Mouse (Mus musculus) midbrain, embryonic 14.5 days (tissue): Measurements from ENCODE around the gene Nap1l1. TPM values are rescaled to one million over a fixed set of nuclear protein-coding genes. Genes with fewer than 3 reads are reported as not detected.
"Not testable (repeated sequence)": the region's sequence is repeated elsewhere in the genome, so short reads cannot be mapped to it uniquely, and the experiment has no call there.

Experiments used
- ATAC-seq: fragments of 200-750 bp; cut with Nextera tagmentation; 2 replicates; pipeline ENCODE4 v1.8.0; 2017; ENCODE audit warnings: moderate number of reproducible peaks, moderate library complexity; ENCODE audit not compliant: low FRiP score, low TSS enrichment
- DNase-seq: peaks from one replicate; pipeline ENCODE4 v3.0.0-alpha.2; 2015
- H3K27ac ChIP-seq: fragments of 300-500 bp; sonication (generic); replicated peaks from 2 replicates; pipeline ENCODE4 v1.5.1; 2014; ENCODE audit warnings: mild to moderate bottlenecking, low read depth, low read length, moderate library complexity
- H3K27me3 ChIP-seq: fragments of 300-500 bp; sonication (generic); 2 replicates; pipeline ENCODE4 v1.6.1; 2014; ENCODE audit warnings: low read length, control low read depth, mixed read lengths; ENCODE audit not compliant: control insufficient read depth, insufficient read depth
- H3K36me3 ChIP-seq: fragments of 300-500 bp; sonication (generic); 2 replicates; pipeline ENCODE4 v1.6.1; 2014; ENCODE audit warnings: low read length, control low read depth; ENCODE audit not compliant: control insufficient read depth, insufficient read depth
- H3K4me1 ChIP-seq: fragments of 300-500 bp; sonication (generic); 2 replicates; pipeline ENCODE4 v1.6.1; 2014; ENCODE audit warnings: mild to moderate bottlenecking, antibody characterized with exemption, low read length, control low read depth; ENCODE audit not compliant: control insufficient read depth, insufficient read depth
- H3K4me2 ChIP-seq: fragments of 300-500 bp; sonication (generic); 2 replicates; pipeline ENCODE4 v1.6.1; 2014; ENCODE audit warnings: mild to moderate bottlenecking, low read length, moderate library complexity
- H3K4me3 ChIP-seq: fragments of 300-500 bp; sonication (generic); replicated peaks from 2 replicates; pipeline ENCODE4 v1.5.1; 2014; ENCODE audit warnings: low read depth, low read length
- H3K9ac ChIP-seq: fragments of 300-500 bp; sonication (generic); replicated peaks from 2 replicates; pipeline ENCODE4 v1.6.1; 2014; ENCODE audit warnings: mild to moderate bottlenecking, low read length, moderate library complexity
- H3K9me3 ChIP-seq: fragments of 300-500 bp; sonication (generic); 2 replicates; pipeline ENCODE4 v1.6.1; 2016; ENCODE audit warnings: low read length, control low read depth, mixed read lengths; ENCODE audit not compliant: control insufficient read depth
- WGBS: fragments of 180-500 bp; shearing (Covaris S2); extraction: QIAGEN DNeasy Blood & Tissue Kit; methylation state at CpG from one replicate; pipeline ENCODE4 v1.1.7; 2014; 5-methylcytosine and 5-hydroxymethylcytosine counted together
- polyA plus RNA-seq: library from polyadenylated mRNA; unstranded; fragments of >200 nt; fragmentation: Nextera tagmentation; extraction: Ambion mirVana; gene quantifications from 2 replicates; pipeline ENCODE4 v1.2.1, GENCODE M21; 2014

Gene Nap1l1
- polyA plus RNA-seq, 1 experiment from 2014 or later = 206 TPM

DNA sequence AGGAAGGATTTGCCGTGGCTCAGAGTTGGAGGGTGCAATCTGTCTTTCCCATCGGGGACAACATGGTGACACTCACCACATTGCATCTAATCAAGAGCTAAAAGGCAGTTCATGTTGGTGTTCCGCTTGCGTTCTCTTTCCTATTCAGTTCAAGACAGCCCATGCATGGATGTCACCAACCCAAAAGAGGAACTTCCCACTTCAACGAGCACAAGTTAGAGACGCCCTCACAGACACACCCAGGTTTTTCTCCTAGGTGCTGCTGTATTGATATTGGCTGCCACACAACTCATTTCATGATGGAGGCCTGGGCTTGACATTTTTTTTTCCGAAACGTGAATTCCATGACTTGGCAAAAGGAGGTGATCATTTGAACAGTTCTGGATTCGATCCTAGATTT, 1.9 kb upstream of the Nap1l1 start:
- no peak for ATAC-seq

GRCm38 (mm10) chr10:111473511-111474371, 718 bp downstream of the Nap1l1 start:
- no peaks in the 10 kb centered on the region for H3K36me3 ChIP-seq
- H3K4me3 ChIP-seq = peak overlapping the region; percentile 92
- peak; percentile 75 for DNase-seq
- peak overlapping the region; percentile 98 for H3K27ac ChIP-seq
- H3K27me3 ChIP-seq = no peaks in the 10 kb centered on the region
- H3K9me3 ChIP-seq = no peaks in the 10 kb centered on the region
- H3K4me2 ChIP-seq = peak overlapping the region; percentile 76
- ATAC-seq = peak; percentile 76
- H3K9ac ChIP-seq = peak overlapping the region; percentile 96
- peaks cover 40% of the 10 kb centered on the region for H3K4me1 ChIP-seq
- under 1% methylated on average over 55 of the region's 58 CpGs for WGBS

More for the DNA sequence above, 1.9 kb upstream of the Nap1l1 start:
- no peak for DNase-seq
- no peak overlapping the region for H3K27ac ChIP-seq
- H3K36me3 ChIP-seq = no peaks in the 10 kb centered on the region
- peaks cover 26% of the 10 kb centered on the region for H3K4me1 ChIP-seq
- 82% methylated on average over 9 of the region's 9 CpGs for WGBS
- H3K9ac ChIP-seq = no peak overlapping the region
- no peaks in the 10 kb centered on the region for H3K27me3 ChIP-seq
- no peaks in the 10 kb centered on the region for H3K9me3 ChIP-seq
- H3K4me2 ChIP-seq = no peak overlapping the region
- H3K4me3 ChIP-seq = no peak overlapping the region

DNA sequence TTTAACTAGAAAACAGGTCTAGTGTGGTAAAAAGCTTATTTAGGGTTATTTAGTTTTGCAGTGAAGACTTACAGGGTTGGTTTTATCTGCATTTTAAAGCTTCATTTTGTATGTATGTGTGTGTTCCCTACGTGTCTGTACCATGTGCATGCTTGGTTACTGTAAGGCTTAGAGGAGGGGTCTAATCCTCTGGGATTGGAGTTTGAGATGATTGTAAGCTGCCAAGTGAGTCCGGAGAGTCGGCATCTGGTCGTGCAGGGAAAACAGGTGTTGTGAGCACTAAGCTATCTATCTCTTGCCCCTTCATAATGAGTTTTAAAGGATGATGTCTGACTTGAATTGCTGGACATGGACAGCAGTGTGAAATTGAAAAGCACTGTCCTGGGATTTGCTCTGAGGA, 3.3 kb downstream of the Nap1l1 start:
- no peak overlapping the region for H3K9ac ChIP-seq
- H3K36me3 ChIP-seq = no peaks in the 10 kb centered on the region
- H3K4me2 ChIP-seq = peak overlapping the region; percentile 29
- peaks cover 42% of the 10 kb centered on the region for H3K4me1 ChIP-seq
- no peaks in the 10 kb centered on the region for H3K27me3 ChIP-seq
- H3K4me3 ChIP-seq = no peak overlapping the region
- no peak for ATAC-seq
- no peak for DNase-seq
- no peaks in the 10 kb centered on the region for H3K9me3 ChIP-seq
- WGBS = 17% methylated on average over 4 of the region's 4 CpGs
- H3K27ac ChIP-seq = no peak overlapping the region

- DNase-seq (no peak), ATAC-seq (no peak)
- H3K4me3 ChIP-seq = no peak overlapping the region
- 0 out of 2 replicates have a peak overlapping the region, but pooled peaks have one; percentile 29 for H3K4me2 ChIP-seq
- no peak overlapping the region for H3K9ac ChIP-seq
- peaks cover 7% of the 10 kb centered on the region; the same call in 1 of the 2 replicates for H3K36me3 ChIP-seq
- H3K4me1 ChIP-seq = peaks cover 36% of the 10 kb centered on the region
- no peaks in the 10 kb centered on the region for H3K27me3 ChIP-seq
- H3K27ac ChIP-seq = no peak overlapping the region
- no peaks in the 10 kb centered on the region for H3K9me3 ChIP-seq
- WGBS = 91% methylated on average over 6 of the region's 6 CpGs
These were observed 4.0 kb downstream of the Nap1l1 start for GRCm38 (mm10) chr10:111476989-111477510.

DNA sequence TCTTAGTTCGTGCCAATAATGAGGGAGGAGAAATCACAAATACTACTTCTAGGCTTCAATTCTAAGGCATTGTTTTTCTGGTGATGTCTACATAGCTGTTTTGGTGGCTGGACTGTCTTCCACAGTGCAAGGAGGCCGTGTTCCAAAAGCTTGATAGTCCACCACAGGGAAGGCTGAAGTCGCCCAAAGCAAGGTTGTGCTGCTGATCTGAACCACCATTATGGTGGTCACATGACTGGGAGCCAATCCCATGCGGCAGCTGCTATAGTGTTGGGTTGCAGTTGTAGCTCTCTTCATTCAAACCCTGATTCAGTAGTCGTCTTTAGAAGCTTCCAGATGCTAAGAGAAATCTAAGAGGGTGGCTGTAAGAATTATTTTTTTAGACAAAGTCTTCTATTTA, 6.6 kb downstream of the Nap1l1 start:
- WGBS = 78% methylated on average over 5 of the region's 5 CpGs
- H3K36me3 ChIP-seq = peaks cover 28% of the 10 kb centered on the region

DNA sequence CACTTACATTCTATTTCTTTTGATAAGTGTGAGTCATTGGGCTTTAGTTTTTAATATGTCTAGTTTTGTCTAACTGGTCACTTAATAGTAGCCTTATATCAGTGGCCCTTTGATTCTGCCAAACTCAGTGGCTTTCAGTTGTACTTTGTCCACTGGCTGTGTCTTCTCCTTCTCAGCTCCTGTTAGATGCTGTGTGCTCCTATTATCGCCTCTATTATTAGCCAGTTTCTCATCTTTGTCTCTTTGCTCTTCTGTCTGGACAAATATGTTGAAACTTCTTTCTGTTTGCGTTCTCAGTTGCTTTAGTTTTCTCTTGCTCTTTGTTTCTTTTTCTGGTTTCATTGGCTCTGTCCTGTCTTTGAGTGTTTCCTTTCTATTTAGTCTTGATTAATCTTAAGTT, 9.6 kb downstream of the Nap1l1 start:
- ATAC-seq = no peak
- no peak for DNase-seq
- Histone ChIP-seq H3K4me2 (no peak overlapping the region), H3K9ac (no peak overlapping the region), H3K9me3 (no peaks in the 10 kb centered on the region), H3K27me3 (no peaks in the 10 kb centered on the region), H3K4me1 (0 out of 2 replicates have a peak, but pooled peaks cover 2% of the 10 kb centered on the region), H3K27ac (no peak overlapping the region), H3K36me3 (peaks cover 45% of the 10 kb centered on the region), H3K4me3 (no peak overlapping the region)
- 87% methylated on average over 2 of the region's 2 CpGs for WGBS

More for the DNA sequence above, 6.6 kb downstream of the Nap1l1 start:
- Histone ChIP-seq H3K4me2 (no peak overlapping the region), H3K27me3 (no peaks in the 10 kb centered on the region), H3K9me3 (no peaks in the 10 kb centered on the region), H3K27ac (no peak overlapping the region), H3K4me1 (peaks cover 30% of the 10 kb centered on the region), H3K4me3 (no peak overlapping the region), H3K9ac (no peak overlapping the region)
- DNase-seq (no peak), ATAC-seq (no peak)

- H3K27ac ChIP-seq = no peak overlapping the region
- 0 out of 2 replicates have a peak, but pooled peaks cover 2% of the 10 kb centered on the region for H3K4me1 ChIP-seq
- no peak overlapping the region for H3K9ac ChIP-seq
- no peaks in the 10 kb centered on the region for H3K27me3 ChIP-seq
- H3K9me3 ChIP-seq = no peaks in the 10 kb centered on the region
- peaks cover 54% of the 10 kb centered on the region for H3K36me3 ChIP-seq
- H3K4me3 ChIP-seq = no peak overlapping the region
- DNase-seq (no peak), ATAC-seq (no peak)
- WGBS = 84% methylated on average over 5 of the region's 5 CpGs
- H3K4me2 ChIP-seq = no peak overlapping the region
These were observed 11.1 kb downstream of the Nap1l1 start for GRCm38 (mm10) chr10:111484079-111484478.

DNA sequence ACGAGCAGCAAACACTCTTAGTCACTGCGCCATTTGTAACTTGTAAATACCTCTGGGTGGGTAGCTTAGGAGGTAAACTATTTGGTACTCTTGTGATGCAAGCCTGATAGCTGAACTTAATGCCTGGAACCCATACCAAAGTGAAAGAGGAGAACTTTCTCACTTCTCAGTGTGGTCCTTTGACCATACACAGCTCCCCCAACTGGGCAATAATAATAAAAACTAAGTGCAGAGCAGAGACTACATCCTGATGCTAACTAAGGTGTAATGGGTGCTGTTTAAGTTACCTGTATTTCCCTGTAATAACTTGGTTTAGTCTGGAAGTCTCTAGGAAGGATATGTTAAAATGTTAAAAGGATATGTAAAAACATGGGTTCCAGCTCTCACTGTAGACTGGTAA, 15.8 kb downstream of the Nap1l1 start:
- Histone ChIP-seq H3K36me3 (peaks cover 64% of the 10 kb centered on the region), H3K4me2 (no peak overlapping the region), H3K27me3 (no peaks in the 10 kb centered on the region), H3K27ac (no peak overlapping the region), H3K9ac (no peak overlapping the region), H3K9me3 (no peaks in the 10 kb centered on the region), H3K4me3 (no peak overlapping the region), H3K4me1 (no peaks in the 10 kb centered on the region)
- DNase-seq (no peak), ATAC-seq (no peak)
- 84% methylated on average over 2 of the region's 2 CpGs for WGBS

GRCm38 (mm10) chr10:111490079-111490478, 17.1 kb downstream of the Nap1l1 start:
- not testable (repeated sequence) for DNase-seq, H3K27ac ChIP-seq, H3K4me3 ChIP-seq, H3K9ac ChIP-seq, H3K4me1 ChIP-seq, H3K4me2 ChIP-seq, H3K27me3 ChIP-seq, H3K9me3 ChIP-seq, ATAC-seq
- H3K36me3 ChIP-seq = peaks cover 68% of the 10 kb centered on the region
- 88% methylated on average over 4 of the region's 4 CpGs for WGBS
